Mouse (Mus musculus): ENCODE measurements around the gene Hnrnpl.

Hnrnpl gene

DNA sequence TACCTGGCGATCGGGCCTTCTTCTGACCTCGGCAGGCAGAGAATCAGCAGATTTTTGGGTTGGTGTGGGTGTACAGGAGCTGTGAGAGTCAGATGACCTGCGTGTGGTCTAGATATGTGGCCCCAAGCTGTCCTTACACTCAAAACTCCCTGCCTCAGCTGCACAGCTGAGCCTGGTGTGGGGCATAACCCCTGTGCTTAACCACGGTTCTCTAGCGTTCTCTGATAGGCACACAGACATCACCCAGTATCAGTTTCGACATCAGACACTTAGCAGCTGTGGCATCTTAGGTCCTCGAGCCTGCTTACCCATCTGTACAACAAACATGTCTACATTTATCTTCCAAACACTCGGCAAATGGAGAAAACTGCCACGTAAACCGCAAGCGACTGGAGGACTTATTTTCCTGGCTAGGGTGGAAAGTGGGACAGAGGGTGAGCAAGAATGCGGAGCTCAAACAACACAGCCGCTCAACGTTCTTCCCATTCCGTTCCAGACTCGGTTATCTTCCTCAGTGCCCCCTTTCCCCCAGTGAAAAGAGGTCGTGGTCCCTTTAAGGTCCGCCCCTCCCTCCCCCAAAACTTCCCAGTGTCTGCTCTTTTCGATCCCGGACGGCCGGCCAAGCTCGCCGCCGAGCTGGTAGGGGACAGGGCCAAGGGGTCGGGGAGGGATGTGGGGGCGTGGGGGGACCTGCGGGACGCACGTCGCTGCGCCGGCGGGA is at the start of gene Hnrnpl:
Gene Hnrnpl (plus strand): TSS at position 321 of the 721 bp plus-strand sequence.
- peak; percentile 29 for DNase-seq (ENCODE audit: low read depth, low spot score)

DNA sequence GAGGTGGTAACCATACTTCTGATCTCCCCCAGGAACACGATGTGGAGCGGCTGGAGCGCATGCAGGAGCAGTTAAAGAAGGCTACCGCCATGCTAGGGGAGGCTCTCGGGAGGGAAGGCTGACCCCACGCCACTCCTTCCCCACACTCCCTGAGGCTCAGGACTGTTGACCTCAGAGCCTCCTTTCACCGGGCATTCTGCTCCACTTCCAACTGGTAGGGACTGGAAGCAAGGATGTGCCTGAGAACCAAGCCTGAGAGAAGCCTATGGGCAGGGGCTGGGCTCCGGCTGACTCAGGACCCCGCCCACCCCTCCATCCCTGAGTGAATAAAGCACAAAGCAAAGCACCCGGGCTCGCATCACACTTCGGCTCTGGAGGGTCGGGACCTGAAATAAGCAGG is 49.7 kb upstream of the Hnrnpl start:
- no peak for DNase-seq (ENCODE audit: low read depth, low spot score)

DNA sequence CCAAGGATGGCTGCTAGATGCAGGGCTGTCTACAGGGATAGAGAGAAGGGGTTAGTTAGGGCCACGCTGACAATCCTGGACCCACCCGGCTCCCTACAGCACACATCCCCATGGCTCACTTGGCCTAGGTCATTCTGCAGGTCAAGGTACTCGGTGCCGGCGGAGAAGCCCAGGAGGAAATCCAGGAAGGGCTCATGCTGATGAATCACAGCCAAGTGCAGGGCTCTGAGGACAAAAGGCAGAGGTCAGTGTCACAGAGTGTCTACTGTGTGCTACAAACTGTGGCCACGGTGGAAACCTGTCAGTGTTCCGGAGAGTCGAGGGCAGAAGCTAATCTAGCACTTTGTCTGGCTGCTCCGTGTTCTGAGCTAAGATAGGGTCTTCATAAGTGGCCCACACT is 46.4 kb upstream of the Hnrnpl start:
- DNase-seq (ENCODE audit: low read depth, low spot score): no peak

DNA sequence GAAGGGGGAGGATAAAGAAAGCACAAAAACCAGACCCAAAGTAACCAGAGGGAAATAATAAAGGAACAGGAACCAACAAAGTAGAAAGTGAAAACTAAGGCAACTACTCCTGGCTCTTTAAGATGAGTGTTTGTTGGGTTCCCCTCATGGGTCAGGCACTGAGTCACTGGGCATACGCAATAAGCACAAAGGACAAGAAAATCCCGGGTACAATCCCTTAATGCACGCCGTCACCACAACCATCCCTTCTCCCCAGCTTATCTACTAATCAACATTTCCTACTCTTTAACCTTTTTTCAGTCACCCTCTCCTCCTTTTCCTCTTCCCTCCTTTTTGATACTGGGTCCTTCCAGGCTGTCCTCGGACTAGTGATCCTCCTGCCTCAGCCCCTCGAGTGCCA is 43.1 kb upstream of the Hnrnpl start:
- no peak for DNase-seq (ENCODE audit: low read depth, low spot score)

DNA sequence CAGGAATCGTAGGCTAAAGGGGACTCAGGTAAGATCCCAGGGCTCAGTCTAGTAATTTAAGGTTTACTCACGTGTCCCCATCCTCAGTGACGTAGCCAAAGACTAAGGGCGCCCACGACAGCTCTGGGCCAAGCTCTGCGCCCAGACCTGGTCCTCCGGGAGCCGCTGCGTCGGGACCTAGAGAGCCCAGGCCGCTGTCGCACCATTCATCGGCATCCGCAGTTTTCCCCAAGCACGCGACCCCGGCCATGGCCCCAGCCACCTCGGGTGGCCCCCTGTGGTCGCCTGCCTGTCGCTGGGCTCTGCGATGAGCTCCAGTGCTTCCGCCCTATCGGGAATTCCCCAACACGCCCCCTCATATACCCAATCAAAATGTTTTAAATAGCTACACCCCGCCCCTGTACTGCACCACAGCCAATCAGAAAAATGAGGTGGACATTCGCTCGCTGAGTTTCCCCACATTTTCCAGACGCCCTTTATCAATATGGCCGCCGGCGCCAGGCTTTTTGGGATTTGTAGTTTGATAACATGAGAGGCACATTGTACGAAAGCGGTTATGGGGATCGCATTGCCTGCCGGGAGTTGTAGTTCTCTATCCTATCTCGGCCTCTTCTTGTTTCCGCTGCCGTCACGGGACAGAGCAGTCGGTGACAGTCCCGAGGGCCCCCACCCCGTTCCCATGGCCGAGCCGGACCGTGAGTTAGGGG is 42.0 kb upstream of the Hnrnpl start, which contains the start of gene Sirt2:
Gene Sirt2 (plus strand): TSS at position 563 of the 707 bp plus-strand sequence.
- DNase-seq (ENCODE audit: low read depth, low spot score): peak; percentile 99

DNA sequence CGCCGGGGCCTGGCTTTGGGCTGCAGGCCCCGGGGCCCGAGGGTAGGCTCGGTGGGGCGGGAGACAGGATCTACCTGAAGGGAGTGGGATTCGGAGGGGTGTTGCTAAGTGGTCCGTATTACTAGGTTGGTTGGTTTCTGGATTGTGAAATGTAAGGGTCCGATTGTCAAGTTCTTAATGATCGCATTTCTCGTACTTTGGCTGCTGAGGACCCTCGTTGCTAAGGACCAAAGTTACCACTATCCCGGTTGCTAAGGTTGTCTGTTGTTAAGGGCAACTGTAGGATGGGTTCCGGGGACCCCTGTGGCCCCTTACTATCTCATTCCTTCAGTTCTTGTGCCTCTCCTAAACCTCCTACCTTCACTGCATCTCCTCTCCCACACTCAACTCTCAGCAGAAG is 41.4 kb upstream of the Hnrnpl start:
- DNase-seq (ENCODE audit: low read depth, low spot score): no peak

DNA sequence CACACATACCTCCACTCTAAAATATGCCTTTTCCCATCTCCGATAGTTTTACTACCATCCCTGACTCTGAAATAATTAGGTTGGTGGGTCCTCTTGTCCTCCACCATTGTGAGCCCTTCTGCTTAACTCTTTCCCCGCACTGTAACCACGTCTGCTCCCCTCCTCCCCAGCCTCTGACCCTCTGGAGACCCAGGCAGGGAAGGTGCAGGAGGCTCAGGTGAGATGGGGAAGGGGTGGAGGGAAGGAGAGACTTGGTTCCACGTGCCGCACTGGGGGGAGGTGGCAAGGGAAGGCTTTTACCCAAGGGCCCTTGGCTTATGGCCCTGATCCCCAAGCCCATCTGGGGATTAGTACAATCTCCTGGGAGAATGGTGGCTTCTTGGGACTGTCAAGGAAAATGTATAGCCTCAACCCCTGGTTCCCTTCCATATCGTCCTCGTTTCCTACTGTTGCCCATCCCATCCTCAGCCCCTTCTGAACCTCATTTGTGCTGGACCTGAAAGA is 40.8 kb upstream of the Hnrnpl start, which contains the start of gene Nfkbib:
Gene Nfkbib (minus strand): TSS at position 51 of the 504 bp plus-strand sequence.
- no peak for DNase-seq (ENCODE audit: low read depth, low spot score)

DNA sequence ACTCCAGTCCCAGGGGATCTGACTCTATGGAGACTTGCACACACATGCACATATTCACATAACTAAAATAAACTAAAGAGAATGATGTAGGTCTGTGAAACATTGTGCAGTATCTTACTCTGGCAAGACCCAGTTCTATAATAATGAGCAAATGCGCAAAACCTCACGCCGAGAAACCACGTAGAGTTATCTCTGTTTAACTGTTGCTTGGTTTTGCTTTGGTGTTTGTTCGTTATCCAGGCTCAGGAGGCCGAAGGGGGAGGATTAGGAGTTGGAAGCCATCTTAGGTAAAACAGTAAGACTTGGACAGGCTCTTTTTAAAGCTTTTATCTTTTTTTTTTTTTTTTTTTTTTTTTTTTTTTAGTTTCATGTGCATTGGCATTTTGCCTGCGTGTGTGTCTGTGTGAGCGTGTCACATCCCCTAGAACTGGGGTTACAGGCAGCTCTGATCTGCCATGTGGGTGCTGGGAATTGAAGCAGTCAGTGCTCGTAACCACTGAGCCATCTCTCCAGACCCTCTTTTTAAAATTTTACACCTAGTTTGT is 38.9 kb upstream of the Hnrnpl start:
- no peak for DNase-seq (ENCODE audit: low read depth, low spot score)

DNA sequence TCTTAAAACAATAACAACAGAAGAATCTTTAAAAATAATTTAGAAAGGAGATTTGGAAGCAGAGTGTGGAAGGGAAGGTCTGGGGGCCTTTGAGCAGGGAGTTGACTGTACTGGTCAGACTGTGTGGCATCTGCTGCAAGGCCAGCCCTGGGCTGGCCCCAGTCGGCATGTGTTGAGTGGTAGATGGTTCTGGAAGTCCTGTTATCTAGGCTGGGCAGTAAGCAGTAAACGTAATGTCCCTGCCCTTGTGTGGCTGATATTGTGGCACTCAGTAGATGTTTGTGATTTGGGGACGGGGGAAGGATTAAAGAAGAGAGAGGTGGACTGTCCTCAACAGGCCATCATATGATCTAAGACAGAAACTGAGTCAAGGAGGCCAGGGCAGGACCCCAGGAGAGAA is 38.0 kb upstream of the Hnrnpl start:
- no peak for DNase-seq (ENCODE audit: low read depth, low spot score)

DNA sequence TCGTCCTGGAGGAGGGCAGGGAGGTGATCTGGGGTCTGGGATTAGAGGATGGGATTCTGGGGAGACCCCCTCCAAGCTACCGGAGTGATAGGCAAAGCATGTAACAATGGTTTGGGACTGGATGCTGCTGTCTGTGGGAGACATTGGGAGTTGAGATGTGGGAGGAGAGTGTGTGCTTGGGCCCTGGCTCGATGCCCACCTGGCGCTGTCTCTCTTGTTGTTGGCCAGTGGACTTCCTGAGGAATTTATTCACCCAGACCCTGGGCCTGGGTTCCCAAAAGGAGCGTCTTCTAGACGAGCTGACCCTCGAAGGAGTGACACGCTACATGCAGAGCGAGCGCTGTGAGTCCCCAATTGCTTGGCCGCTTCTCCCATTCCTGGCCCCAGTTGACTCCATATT is 36.5 kb upstream of the Hnrnpl start:
- no peak for DNase-seq (ENCODE audit: low read depth, low spot score)

DNA sequence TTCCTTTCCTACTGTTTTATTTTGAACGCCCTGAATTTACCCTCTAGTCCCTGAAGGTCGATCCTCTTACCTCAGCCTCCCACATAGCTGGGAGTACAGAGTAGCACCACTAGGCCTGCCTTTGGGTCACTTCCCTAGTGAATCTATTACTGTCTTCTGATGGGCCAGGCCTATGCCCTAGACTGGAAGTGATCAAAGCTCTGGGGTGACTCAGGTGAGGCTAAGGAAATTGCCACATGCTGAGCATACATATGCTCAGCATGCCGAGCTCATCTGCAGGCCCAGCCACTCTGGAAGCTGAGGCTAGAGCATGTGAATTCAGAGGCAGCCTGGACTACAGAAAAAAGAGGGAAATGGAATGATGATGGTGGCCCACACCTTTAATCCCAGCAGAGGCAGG is 35.2 kb upstream of the Hnrnpl start:
- DNase-seq (ENCODE audit: low read depth, low spot score): no peak

DNA sequence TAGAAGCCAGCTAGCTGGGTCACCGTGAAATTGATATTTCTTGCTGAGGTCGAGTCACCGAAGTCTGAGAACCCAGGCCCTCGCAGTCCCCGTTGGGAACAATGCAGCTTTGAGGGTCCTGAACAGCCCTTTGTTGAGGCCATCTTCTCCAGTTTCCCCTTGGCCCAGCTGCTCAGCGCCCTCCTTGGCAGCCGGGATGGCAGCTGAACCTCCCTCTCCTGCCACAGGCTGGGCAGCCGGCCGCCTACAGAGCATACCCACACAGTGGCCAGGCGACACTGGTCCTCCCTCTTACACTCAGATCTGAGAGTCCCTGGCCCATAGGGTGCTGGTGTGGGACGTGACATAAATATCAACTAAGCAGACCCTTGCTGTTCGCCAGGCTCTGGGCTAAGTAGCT is 34.2 kb upstream of the Hnrnpl start:
- DNase-seq (ENCODE audit: low read depth, low spot score): no peak

DNA sequence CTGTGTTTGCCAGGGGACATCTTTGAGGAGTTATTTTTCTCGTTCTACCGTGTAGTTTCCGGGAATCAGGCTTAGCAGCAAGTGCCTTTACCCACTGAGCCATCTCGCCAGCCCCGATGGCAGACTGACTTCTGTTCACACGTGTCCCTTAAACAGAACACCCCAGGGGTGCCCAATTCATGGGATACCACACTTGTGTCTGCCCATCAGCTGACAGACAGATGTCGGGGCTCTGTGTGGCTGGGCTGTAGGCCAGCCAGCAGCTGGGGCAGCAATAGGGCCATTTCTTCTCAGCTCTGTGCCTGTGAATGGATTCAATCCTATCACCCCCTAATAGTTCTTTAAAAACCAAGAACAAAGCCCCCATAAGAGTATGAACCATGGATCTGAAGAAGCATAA is 33.2 kb upstream of the Hnrnpl start:
- DNase-seq (ENCODE audit: low read depth, low spot score): no peak

DNA sequence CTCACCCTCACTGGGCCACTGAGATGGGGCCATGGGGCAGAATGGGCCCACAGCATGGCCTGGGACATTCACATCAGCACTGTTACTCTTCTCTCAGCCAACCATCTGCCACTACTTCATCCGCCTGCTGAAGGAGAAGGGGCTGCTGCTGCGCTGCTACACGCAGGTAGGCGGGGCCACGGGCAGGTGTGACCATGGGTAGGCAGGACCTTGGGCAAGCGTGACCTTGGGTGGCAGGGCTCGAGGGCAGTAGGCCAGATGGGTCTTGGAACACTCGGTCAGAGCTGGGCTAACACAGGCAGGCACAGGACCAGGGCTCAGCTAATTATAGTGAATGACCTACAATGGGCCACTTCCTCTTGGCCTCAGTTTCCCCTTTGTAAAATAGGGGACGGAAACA is 29.5 kb upstream of the Hnrnpl start:
- no peak for DNase-seq (ENCODE audit: low read depth, low spot score)

DNA sequence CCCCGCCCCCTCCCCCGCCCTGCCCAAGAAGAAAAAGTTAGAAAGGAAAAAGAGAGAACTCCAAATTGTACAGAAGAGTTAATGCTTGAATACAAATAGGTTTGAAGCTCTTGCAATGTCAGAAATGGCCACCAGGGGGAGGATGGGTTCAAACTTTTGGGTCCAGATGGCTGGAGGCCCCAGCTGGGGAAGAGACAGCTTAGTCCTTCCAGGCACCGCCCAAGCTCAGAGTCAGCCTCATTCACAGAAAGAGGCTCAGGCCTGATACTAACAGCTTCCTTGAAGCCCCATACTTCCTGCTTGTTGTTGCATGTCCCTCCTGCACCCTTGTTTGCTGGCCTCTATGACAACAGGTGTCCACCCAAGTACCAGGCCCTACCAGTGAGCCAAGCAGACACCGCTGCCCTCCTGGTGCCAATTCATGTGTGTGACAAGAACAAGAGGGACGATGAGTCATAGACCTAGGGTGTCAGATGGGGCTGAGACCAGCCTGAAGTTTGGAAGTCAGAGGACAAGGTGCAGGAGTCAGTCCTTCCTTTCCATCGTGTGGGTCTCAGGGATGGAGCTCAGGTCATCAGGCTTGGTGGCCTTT is 28.2 kb upstream of the Hnrnpl start:
- peak; percentile 77 for DNase-seq (ENCODE audit: low read depth, low spot score)

DNA sequence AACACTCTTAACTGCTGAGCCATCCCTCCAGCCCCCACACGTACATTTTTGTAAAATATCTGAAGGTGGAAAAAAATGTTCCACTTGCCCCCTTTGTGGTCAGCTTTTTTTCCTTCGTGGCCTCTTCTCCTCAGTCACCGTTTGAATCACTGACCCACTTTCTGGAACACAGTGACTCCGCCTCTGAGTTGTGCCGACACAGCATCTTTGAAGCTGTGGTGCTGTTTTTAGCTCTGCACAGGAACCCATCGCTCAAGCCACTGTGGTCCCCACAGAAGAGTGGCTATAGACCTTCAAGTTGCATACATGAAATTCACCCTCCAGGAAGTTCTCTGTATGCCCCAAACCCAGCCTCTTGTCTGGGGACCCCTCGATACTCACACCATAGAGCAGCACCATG is 27.5 kb upstream of the Hnrnpl start:
- DNase-seq (ENCODE audit: low read depth, low spot score): no peak

DNA sequence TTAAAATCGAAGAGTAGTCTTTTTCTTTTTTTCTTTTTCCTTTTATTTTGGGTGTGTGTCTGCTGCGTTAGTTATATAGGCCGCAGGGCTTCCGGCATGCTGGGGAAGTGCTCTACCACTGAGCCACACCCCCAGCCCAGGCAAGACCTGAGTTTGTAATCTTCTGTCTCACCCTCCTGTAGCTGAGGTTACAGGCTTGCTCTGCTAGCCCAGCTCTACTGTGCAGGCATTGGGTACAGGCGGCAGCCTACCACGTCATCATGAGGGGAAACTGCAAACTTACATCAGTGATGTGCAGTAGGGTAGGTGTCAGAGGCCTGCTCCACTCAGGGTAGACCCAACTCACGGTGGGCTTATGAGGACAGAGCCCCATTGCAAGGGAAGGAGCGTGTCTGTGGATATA is 27.1 kb upstream of the Hnrnpl start:
- no peak for DNase-seq (ENCODE audit: low read depth, low spot score)

DNA sequence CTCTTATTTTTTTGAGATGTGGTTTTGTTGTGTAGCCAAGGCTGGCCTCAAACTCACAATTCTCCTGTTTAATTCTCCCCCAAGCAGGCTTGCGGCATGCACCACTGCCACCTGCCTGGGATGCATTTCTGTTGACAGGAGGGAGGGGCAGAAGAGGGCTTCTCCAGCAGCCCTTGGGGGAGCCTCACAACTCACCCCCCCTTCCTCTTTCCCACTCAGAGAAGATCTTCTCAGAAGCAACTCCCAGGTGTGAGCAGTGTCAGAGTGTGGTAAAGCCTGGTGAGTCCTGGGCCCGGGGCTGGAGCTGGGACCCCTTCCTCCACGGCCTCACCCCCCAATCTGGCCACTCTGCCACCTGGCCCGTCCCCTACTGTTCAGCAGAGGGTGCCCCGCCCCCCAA is 23.2 kb upstream of the Hnrnpl start:
- no peak for DNase-seq (ENCODE audit: low read depth, low spot score)

DNA sequence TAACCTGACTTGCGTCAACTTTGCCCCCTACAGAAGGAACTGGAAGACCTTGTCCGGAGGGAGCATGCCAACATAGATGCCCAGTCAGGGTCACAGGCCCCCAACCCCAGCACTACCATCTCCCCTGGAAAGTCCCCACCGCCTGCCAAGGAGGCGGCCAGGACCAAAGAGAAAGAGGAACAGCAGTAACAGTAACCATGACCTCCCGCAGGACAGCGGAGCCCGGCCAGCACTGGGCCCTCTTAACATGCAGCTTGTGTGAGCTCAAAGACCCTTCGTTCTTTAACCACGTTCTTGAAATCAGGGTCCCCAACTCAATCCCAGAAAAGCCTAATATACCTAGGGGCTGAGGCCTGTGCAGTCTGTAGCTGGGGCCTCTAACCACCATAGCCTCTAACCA is 20.5 kb upstream of the Hnrnpl start:
- no peak for DNase-seq (ENCODE audit: low read depth, low spot score)

DNA sequence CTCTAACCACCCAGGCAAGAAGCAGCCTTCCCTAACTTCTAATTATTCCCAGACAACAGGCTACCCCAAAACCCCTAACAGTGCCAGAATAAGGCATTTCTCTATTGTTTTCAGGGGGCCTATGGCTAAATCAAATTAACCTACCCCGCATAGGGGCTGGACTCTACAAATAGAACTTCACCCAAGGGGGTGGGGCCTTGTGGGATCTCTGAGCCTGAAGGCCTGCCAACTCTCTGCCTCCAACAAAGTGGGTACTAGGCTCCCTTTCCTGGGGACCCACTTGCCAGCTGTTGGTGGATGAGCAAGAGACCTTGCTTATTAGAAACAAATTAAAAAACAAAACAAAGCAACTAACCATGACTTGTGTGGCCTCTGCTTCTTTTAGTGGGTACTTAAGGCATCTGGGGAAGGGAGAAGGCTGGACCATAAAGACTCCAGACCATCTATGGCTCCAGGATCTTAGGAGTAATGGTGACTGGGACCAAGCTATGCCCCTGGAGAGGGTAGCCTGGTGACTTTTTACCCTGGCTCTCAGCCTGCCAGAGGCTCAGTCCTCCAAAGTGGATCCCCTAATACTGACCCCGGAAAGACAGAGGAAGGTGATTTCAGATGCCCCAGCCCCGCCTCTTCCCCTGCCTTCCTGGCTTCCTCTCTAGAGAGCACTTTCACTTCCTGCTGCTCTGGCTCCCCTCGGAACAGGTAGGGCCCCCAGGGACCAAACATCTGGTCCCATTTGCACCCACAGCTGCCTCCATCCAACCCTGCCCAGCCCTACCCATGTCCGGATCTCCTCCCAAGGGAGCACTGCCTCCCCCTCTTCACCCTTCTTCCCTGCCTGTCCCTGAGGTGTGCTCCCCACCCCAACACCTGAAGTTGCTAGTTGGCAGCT is 19.8 kb upstream of the Hnrnpl start, which contains the start of gene Rinl:
Gene Rinl (plus strand): TSS at position 663 of the 889 bp plus-strand sequence.
- no peak for DNase-seq (ENCODE audit: low read depth, low spot score)

DNA sequence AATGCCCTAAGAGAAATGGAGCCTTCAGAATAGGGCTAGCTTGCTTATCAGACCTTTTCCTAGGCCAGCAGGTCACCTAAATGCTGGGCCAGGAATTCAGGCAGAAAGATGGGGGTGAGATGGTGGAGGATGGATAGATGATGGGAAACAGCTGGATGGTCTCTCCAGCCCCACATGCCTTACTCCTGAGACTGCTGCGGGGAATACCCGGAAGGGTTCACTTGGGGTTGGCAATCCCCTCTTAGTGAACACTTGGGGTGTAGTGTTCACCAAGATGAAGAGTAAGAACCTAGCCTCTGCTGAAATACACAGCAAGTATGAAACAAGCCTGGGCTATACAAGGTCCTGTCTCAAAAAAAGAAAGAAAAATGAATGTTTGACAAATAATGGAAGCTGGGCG is 19.1 kb upstream of the Hnrnpl start:
- no peak for DNase-seq (ENCODE audit: low read depth, low spot score)

Measured in telencephalon, adult 2 months (tissue).